Comparison of ENCODE assay signal across 25 mouse cellular contexts in genomic region chr12:45833871-45834270, GRCm38 (mm10).
DNase-seq lines count a peak whose midpoint lies in the region; ATAC-seq lines count a peak whose summit lies in the region.
"Had no signal": no experiment of that assay in that cellular context is flagged by ENCODE, and none has a peak within 500 bp of the region (broad histone marks: within the 10 kb centered on the region; RNA-seq: fewer than 3 reads in every experiment).

No protein-coding gene starts in this region.

- 0 out of 2 replicates have a peak, but pooled peaks have one; percentile 43 for ATAC-seq in forebrain, embryonic 15.5 days (replicated peaks)
- ATAC-seq in neural tube, embryonic 13.5 days (ENCODE audit: low read depth), result no peak
- no peak for ATAC-seq in midbrain, embryonic 12.5 days (ENCODE audit: low FRiP score, low read depth)
- ATAC-seq: intestine, postnatal 0 days had no signal

- 0 out of 2 replicates have a peak, but pooled peaks cover 11% of the 10 kb centered on the region for H3K4me1 ChIP-seq in forebrain, embryonic 15.5 days
- peaks cover 20% of the 10 kb centered on the region for H3K4me1 ChIP-seq in forebrain, embryonic 10.5 days
- H3K4me1 ChIP-seq in neural tube, embryonic 13.5 days (replicated peaks), result peaks cover 22% of the 10 kb centered on the region
- peaks cover 17% of the 10 kb centered on the region for H3K4me1 ChIP-seq in midbrain, embryonic 12.5 days
- H3K4me1 ChIP-seq: heart, embryonic 15.5 days; kidney, embryonic 15.5 days; lung, embryonic 15.5 days; stomach, embryonic 15.5 days had no signal

- H3K9me3 ChIP-seq in forebrain, embryonic 15.5 days, result no peaks in the 10 kb centered on the region
- H3K9me3 ChIP-seq in forebrain, embryonic 10.5 days, result no peaks in the 10 kb centered on the region; the same call in 1 of the 2 replicates
- H3K9me3 ChIP-seq in neural tube, embryonic 13.5 days, result peaks cover 9% of the 10 kb centered on the region; the same call in 1 of the 2 replicates
- no peaks in the 10 kb centered on the region; the same call in 1 of the 2 replicates for H3K9me3 ChIP-seq in midbrain, embryonic 12.5 days
- H3K9me3 ChIP-seq: embryonic facial prominence, embryonic 12.5 days; heart, embryonic 15.5 days; kidney, embryonic 15.5 days; lung, embryonic 15.5 days; stomach, embryonic 15.5 days had no signal

- H3K27me3 ChIP-seq in forebrain, embryonic 15.5 days, result no peaks in the 10 kb centered on the region
- H3K27me3 ChIP-seq in forebrain, embryonic 10.5 days (ENCODE audit: poor library complexity, severe bottlenecking), result no peaks in the 10 kb centered on the region
- H3K27me3 ChIP-seq in neural tube, embryonic 13.5 days, result no peaks in the 10 kb centered on the region
- H3K27me3 ChIP-seq in midbrain, embryonic 12.5 days, result no peaks in the 10 kb centered on the region
- H3K27me3 ChIP-seq: embryonic facial prominence, embryonic 12.5 days; heart, embryonic 15.5 days; kidney, embryonic 15.5 days; lung, embryonic 15.5 days; neural tube, embryonic 12.5 days; stomach, embryonic 15.5 days had no signal

- 86% methylated on average over 1 of the region's 1 CpGs for WGBS in forebrain, embryonic 15.5 days
- 90% methylated on average over 1 of the region's 1 CpGs for WGBS in forebrain, embryonic 10.5 days
- 92% methylated on average over 1 of the region's 1 CpGs for WGBS in neural tube, embryonic 13.5 days
- WGBS in midbrain, embryonic 12.5 days, result 82% methylated on average over 1 of the region's 1 CpGs

- no peak overlapping the region for H3K27ac ChIP-seq in forebrain, embryonic 15.5 days (replicated peaks)
- no peak overlapping the region for H3K27ac ChIP-seq in forebrain, embryonic 10.5 days
- peak overlapping the region; percentile 23; the same call in 1 of the 2 replicates for H3K27ac ChIP-seq in neural tube, embryonic 13.5 days (replicated peaks)
- peak overlapping the region; percentile 70 for H3K27ac ChIP-seq in midbrain, embryonic 12.5 days (replicated peaks)
- H3K27ac ChIP-seq: embryonic facial prominence, embryonic 12.5 days; heart, adult 2 months; heart, embryonic 15.5 days; kidney, embryonic 15.5 days; liver, embryonic 14.5 days; lung, embryonic 15.5 days; neural tube, embryonic 12.5 days; stomach, embryonic 15.5 days had no signal

- no peak overlapping the region for H3K4me3 ChIP-seq in forebrain, embryonic 15.5 days
- no peak overlapping the region for H3K4me3 ChIP-seq in forebrain, embryonic 10.5 days
- no peak overlapping the region for H3K4me3 ChIP-seq in neural tube, embryonic 13.5 days
- no peak overlapping the region for H3K4me3 ChIP-seq in midbrain, embryonic 12.5 days
- H3K4me3 ChIP-seq: embryonic facial prominence, embryonic 12.5 days; erythroblast, embryonic 14.5 days; heart, adult 2 months; heart, embryonic 15.5 days; kidney, embryonic 15.5 days; lung, embryonic 15.5 days; neural tube, embryonic 12.5 days; stomach, embryonic 15.5 days had no signal

- no peak overlapping the region for H3K4me2 ChIP-seq in forebrain, embryonic 15.5 days (replicated peaks)
- H3K4me2 ChIP-seq in neural tube, embryonic 13.5 days, result no peak overlapping the region
- H3K4me2 ChIP-seq in midbrain, embryonic 12.5 days (replicated peaks), result no peak overlapping the region
- H3K4me2 ChIP-seq: embryonic facial prominence, embryonic 12.5 days; heart, embryonic 15.5 days; kidney, embryonic 15.5 days; lung, embryonic 15.5 days; neural tube, embryonic 12.5 days; stomach, embryonic 15.5 days had no signal

- intact Hi-C loops in left cerebral cortex, postnatal 25 days (cut with DNase I), result no loop called here
- intact Hi-C loops in heart, postnatal 36 days (cut with DNase I), result no loop called here

- no peak overlapping the region for H3K9ac ChIP-seq in forebrain, embryonic 15.5 days (replicated peaks)
- no peak overlapping the region for H3K9ac ChIP-seq in neural tube, embryonic 13.5 days
- H3K9ac ChIP-seq in midbrain, embryonic 12.5 days (replicated peaks), result no peak overlapping the region
- H3K9ac ChIP-seq: embryonic facial prominence, embryonic 12.5 days; heart, embryonic 15.5 days; kidney, embryonic 15.5 days; liver, embryonic 14.5 days; lung, embryonic 15.5 days; neural tube, embryonic 12.5 days; stomach, embryonic 15.5 days had no signal

- no peaks in the 10 kb centered on the region for H3K36me3 ChIP-seq in forebrain, embryonic 15.5 days
- H3K36me3 ChIP-seq in forebrain, embryonic 10.5 days (replicated peaks), result no peaks in the 10 kb centered on the region
- H3K36me3 ChIP-seq in neural tube, embryonic 13.5 days, result no peaks in the 10 kb centered on the region
- H3K36me3 ChIP-seq in midbrain, embryonic 12.5 days, result no peaks in the 10 kb centered on the region
- H3K36me3 ChIP-seq: embryonic facial prominence, embryonic 12.5 days; heart, embryonic 15.5 days; kidney, embryonic 15.5 days; lung, embryonic 15.5 days; neural tube, embryonic 12.5 days; stomach, embryonic 15.5 days had no signal

- DNase-seq in forebrain, embryonic 10.5 days (ENCODE audit: extremely low spot score, low spot score), result no peak
- no peak for DNase-seq in neural tube, embryonic 10.5 days (ENCODE audit: extremely low spot score, low spot score)
- DNase-seq in left cerebral cortex, postnatal 25 days (ENCODE audit: low spot score in 2 of 2), result no peak
- no peak for DNase-seq in heart, postnatal 36 days
- no peak for DNase-seq in left cerebral cortex, adult 9 months (ENCODE audit: low spot score in 2 of 2)
- DNase-seq: cerebellum, adult 9-10 months; gastrocnemius, postnatal 14 days; heart, adult 2 months; kidney, postnatal 4 days; lung, postnatal 4 days; right cerebral cortex, postnatal 25 days; thymus, adult 18-20 months; thymus, postnatal 4 days had no signal

Comparison
In these comparisons a context has a peak if more than half of its experiments do, and no peak if none do; other contexts are left out.
1. H3K27ac ChIP-seq: peak in neural tube, embryonic 13.5 days (single experiment) and midbrain, embryonic 12.5 days (single experiment); none in forebrain, embryonic 15.5 days (single experiment) and forebrain, embryonic 10.5 days (single experiment).